Mouse (Mus musculus) embryonic facial prominence, embryonic 13.5 days (tissue): ENCODE measurements around the gene Ap5z1. TPM values are rescaled to one million over a fixed set of nuclear protein-coding genes. Genes with fewer than 3 reads are reported as not detected.

Source experiments
- ATAC-seq: fragments of 200-750 bp; cut with Nextera tagmentation; 2 replicates; pipeline ENCODE4 v1.8.0; 2017; ENCODE audit warnings: low read depth; ENCODE audit not compliant: insufficient number of reproducible peaks, insufficient read depth, low FRiP score, low TSS enrichment
- H3K27ac ChIP-seq: fragments of 300-500 bp; sonication (generic); 2 replicates; pipeline ENCODE4 v1.5.1; 2015; ENCODE audit warnings: moderate library complexity, mild to moderate bottlenecking, inconsistent platforms
- H3K27me3 ChIP-seq: fragments of 300-500 bp; sonication (generic); 2 replicates; pipeline ENCODE4 v1.6.1; 2015; ENCODE audit warnings: mild to moderate bottlenecking, inconsistent platforms
- H3K36me3 ChIP-seq: fragments of 300-500 bp; sonication (generic); 2 replicates; pipeline ENCODE4 v1.6.1; 2015; ENCODE audit warnings: mild to moderate bottlenecking, inconsistent platforms
- H3K4me1 ChIP-seq: fragments of 300-500 bp; sonication (generic); 2 replicates; pipeline ENCODE4 v1.6.1; 2015; ENCODE audit warnings: inconsistent platforms
- H3K4me2 ChIP-seq: fragments of 300-500 bp; sonication (generic); 2 replicates; pipeline ENCODE4 v1.6.1; 2015; ENCODE audit warnings: moderate library complexity, mild to moderate bottlenecking, inconsistent platforms
- H3K4me3 ChIP-seq: fragments of 300-500 bp; sonication (generic); 2 replicates; pipeline ENCODE4 v1.5.1; 2015; ENCODE audit warnings: mild to moderate bottlenecking, inconsistent platforms
- H3K9ac ChIP-seq: fragments of 300-500 bp; sonication (generic); 2 replicates; pipeline ENCODE4 v1.6.1; 2015; ENCODE audit warnings: mild to moderate bottlenecking, inconsistent platforms
- H3K9me3 ChIP-seq: fragments of 300-500 bp; sonication (generic); 2 replicates; pipeline ENCODE4 v1.6.1; 2016; ENCODE audit warnings: inconsistent platforms
- WGBS: fragments of 180-500 bp; shearing (Covaris S2); methylation state at CpG from one replicate; pipeline ENCODE4 v1.1.7; 2015; ENCODE audit warnings: mixed read lengths; 5-methylcytosine and 5-hydroxymethylcytosine counted together
- polyA plus RNA-seq: library from polyadenylated mRNA; unstranded; fragments of >200 nt; fragmentation: Nextera tagmentation; extraction: Ambion mirVana; gene quantifications from 2 replicates; pipeline ENCODE4 v1.2.1, GENCODE M21; 2015

Gene Ap5z1
- polyA plus RNA-seq, 1 experiment from 2014 or later = 9.7 TPM

DNA sequence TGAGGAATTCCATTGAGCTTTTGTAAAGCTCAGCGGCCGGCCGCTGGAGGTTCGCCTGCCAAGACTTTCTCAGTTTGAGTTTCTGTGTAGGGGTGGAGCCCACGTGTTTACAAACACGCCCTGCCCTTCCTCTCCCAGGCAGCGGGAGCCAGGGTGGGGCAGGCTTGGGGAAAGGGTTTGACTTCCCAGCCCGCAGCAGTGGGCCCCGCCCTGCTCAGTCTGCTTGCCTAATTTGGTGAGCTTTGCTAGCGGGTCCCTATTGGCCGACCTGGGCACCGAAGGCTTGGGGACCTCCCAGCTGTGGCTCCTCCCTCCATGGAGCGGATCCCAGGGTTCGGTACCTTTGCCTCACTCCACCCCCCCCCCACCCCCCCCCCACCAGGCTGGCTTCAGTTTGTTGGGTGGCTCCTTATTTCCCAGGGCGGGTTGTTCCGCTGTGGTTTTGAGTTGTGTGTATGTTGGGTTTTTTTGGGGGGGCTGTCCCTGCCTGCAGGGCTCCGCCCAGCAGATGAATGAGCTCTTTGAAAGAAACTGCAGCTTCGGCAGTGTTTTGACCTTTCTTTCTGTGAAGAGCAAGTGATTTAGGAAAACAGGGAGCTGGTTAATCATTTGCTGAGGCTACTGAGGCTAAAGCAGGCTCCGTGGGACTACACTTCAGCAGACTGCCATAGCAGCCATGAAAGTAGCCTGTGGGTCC is 23.1 kb upstream of the Ap5z1 start:
- peak overlapping the region; percentile 99 for H3K27ac ChIP-seq
- H3K4me2 ChIP-seq = peak overlapping the region; percentile 69
- peaks cover 82% of the 10 kb centered on the region for H3K4me1 ChIP-seq
- WGBS = 2% methylated on average over 19 of the region's 19 CpGs
- peak overlapping the region; percentile 65 for H3K9ac ChIP-seq
- H3K4me3 ChIP-seq = peak overlapping the region; percentile 36
- H3K9me3 ChIP-seq = peaks cover 4% of the 10 kb centered on the region; the same call in 1 of the 2 replicates
- H3K27me3 ChIP-seq = no peaks in the 10 kb centered on the region
- peaks cover 23% of the 10 kb centered on the region for H3K36me3 ChIP-seq
- peak; percentile 92 for ATAC-seq

GRCm38 (mm10) chr5:142441332-142442044 is 22.3 kb upstream of the Ap5z1 start:
- WGBS = 41% methylated on average over 22 of the region's 22 CpGs
- Histone ChIP-seq H3K9ac (peak overlapping the region; percentile 58), H3K27ac (peak overlapping the region; percentile 99)

GRCm38 (mm10) chr5:142442045-142442440 is 21.7 kb upstream of the Ap5z1 start:
- H3K36me3 ChIP-seq = peaks cover 10% of the 10 kb centered on the region; the same call in 1 of the 2 replicates
- H3K27ac ChIP-seq = peak overlapping the region; percentile 99
- no peak overlapping the region for H3K4me3 ChIP-seq
- no peak for ATAC-seq
- no peaks in the 10 kb centered on the region for H3K27me3 ChIP-seq
- no peaks in the 10 kb centered on the region for H3K9me3 ChIP-seq
- H3K4me2 ChIP-seq = peak overlapping the region; percentile 69; the same call in 1 of the 2 replicates
- WGBS = 75% methylated on average over 7 of the region's 7 CpGs
- peaks cover 83% of the 10 kb centered on the region for H3K4me1 ChIP-seq
- H3K9ac ChIP-seq = peak overlapping the region; percentile 58; the same call in 1 of the 2 replicates

More at GRCm38 (mm10) chr5:142441332-142442044, 22.3 kb upstream of the Ap5z1 start:
- H3K36me3 ChIP-seq = peaks cover 14% of the 10 kb centered on the region
- H3K27me3 ChIP-seq = no peaks in the 10 kb centered on the region
- H3K4me3 ChIP-seq = peak overlapping the region; percentile 36; the same call in 1 of the 2 replicates
- peak overlapping the region; percentile 69 for H3K4me2 ChIP-seq
- no peaks in the 10 kb centered on the region for H3K9me3 ChIP-seq
- H3K4me1 ChIP-seq = peaks cover 85% of the 10 kb centered on the region
- no peak for ATAC-seq

GRCm38 (mm10) chr5:142443514-142443913 is 20.2 kb upstream of the Ap5z1 start:
- Histone ChIP-seq H3K4me1 (peaks cover 84% of the 10 kb centered on the region), H3K36me3 (peaks cover 1% of the 10 kb centered on the region; the same call in 1 of the 2 replicates), H3K4me3 (no peak overlapping the region), H3K27me3 (no peaks in the 10 kb centered on the region), H3K9me3 (no peaks in the 10 kb centered on the region), H3K9ac (no peak overlapping the region), H3K4me2 (no peak overlapping the region), H3K27ac (0 out of 2 replicates have a peak overlapping the region, but pooled peaks have one; percentile 11)
- no peak for ATAC-seq
- WGBS = 69% methylated on average over 15 of the region's 15 CpGs

- 77% methylated on average over 14 of the region's 14 CpGs for WGBS
- 0 out of 2 replicates have a peak overlapping the region, but pooled peaks have one; percentile 17 for H3K9ac ChIP-seq
- H3K4me3 ChIP-seq = no peak overlapping the region
- no peak for ATAC-seq
- H3K36me3 ChIP-seq = peaks cover 5% of the 10 kb centered on the region
- H3K27ac ChIP-seq = no peak overlapping the region
- H3K9me3 ChIP-seq = no peaks in the 10 kb centered on the region
- no peak overlapping the region for H3K4me2 ChIP-seq
- H3K27me3 ChIP-seq = no peaks in the 10 kb centered on the region
- H3K4me1 ChIP-seq = peaks cover 79% of the 10 kb centered on the region
Observed at GRCm38 (mm10) chr5:142443994-142444393, 19.8 kb upstream of the Ap5z1 start.

- Histone ChIP-seq H3K4me3 (no peak overlapping the region), H3K9ac (no peak overlapping the region), H3K27me3 (no peaks in the 10 kb centered on the region), H3K4me2 (no peak overlapping the region), H3K4me1 (peaks cover 70% of the 10 kb centered on the region), H3K9me3 (no peaks in the 10 kb centered on the region), H3K27ac (peak overlapping the region; percentile 24), H3K36me3 (peaks cover 14% of the 10 kb centered on the region)
- 63% methylated on average over 11 of the region's 11 CpGs for WGBS
- ATAC-seq = no peak
Observed at GRCm38 (mm10) chr5:142444791-142445531, 18.8 kb upstream of the Ap5z1 start.

DNA sequence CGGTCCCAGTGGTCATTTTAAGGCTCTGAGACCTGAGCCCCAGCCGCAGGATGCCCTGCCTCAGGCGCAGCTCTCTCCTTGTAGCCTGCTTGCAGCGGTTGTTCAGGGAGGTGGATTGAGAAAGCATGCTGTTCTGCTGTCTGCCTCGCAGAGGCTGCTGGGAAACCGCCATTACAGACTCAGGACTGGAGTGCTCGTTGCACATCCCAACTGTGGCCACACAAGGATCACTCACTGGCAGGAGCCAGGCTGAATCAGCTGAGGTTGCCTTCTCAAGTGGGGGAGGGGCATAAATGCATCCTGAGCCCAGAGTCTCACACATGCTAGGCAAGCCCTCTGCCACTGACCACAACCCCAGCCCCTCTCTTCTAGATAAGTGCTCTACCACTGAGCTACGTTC is 18.0 kb upstream of the Ap5z1 start:
- H3K9ac ChIP-seq = no peak overlapping the region

GRCm38 (mm10) chr5:142448076-142448475 is 15.7 kb upstream of the Ap5z1 start:
- Histone ChIP-seq H3K9ac (peak overlapping the region; percentile 54; the same call in 1 of the 2 replicates), H3K27ac (peak overlapping the region; percentile 63), H3K9me3 (no peaks in the 10 kb centered on the region), H3K4me3 (no peak overlapping the region), H3K36me3 (peaks cover 38% of the 10 kb centered on the region), H3K4me2 (no peak overlapping the region; the same call in 1 of the 2 replicates), H3K27me3 (no peaks in the 10 kb centered on the region), H3K4me1 (peaks cover 45% of the 10 kb centered on the region)
- peak; percentile 57; the same call in 1 of the 2 replicates for ATAC-seq
- under 1% methylated on average over 9 of the region's 9 CpGs for WGBS

More for the DNA sequence above, 18.0 kb upstream of the Ap5z1 start:
- Histone ChIP-seq H3K27me3 (no peaks in the 10 kb centered on the region), H3K36me3 (peaks cover 21% of the 10 kb centered on the region), H3K4me2 (no peak overlapping the region), H3K9me3 (no peaks in the 10 kb centered on the region), H3K4me1 (peaks cover 67% of the 10 kb centered on the region), H3K4me3 (no peak overlapping the region), H3K27ac (peak overlapping the region; percentile 45; the same call in 1 of the 2 replicates)
- no peak for ATAC-seq
- 40% methylated on average over 8 of the region's 8 CpGs for WGBS

- WGBS = 49% methylated on average over 12 of the region's 12 CpGs
- H3K4me2 ChIP-seq = no peak overlapping the region; the same call in 1 of the 2 replicates
- H3K36me3 ChIP-seq = peaks cover 44% of the 10 kb centered on the region
- H3K9ac ChIP-seq = 0 out of 2 replicates have a peak overlapping the region, but pooled peaks have one; percentile 21
- no peak overlapping the region for H3K4me3 ChIP-seq
- no peak overlapping the region for H3K27ac ChIP-seq
- no peak for ATAC-seq
- H3K4me1 ChIP-seq = peaks cover 39% of the 10 kb centered on the region
- no peaks in the 10 kb centered on the region for H3K9me3 ChIP-seq
- H3K27me3 ChIP-seq = no peaks in the 10 kb centered on the region
Observed at GRCm38 (mm10) chr5:142448623-142449022, 15.1 kb upstream of the Ap5z1 start.

GRCm38 (mm10) chr5:142450846-142451245 is 12.9 kb upstream of the Ap5z1 start:
- Histone ChIP-seq H3K4me3 (no peak overlapping the region), H3K27me3 (no peaks in the 10 kb centered on the region), H3K27ac (no peak overlapping the region), H3K36me3 (peaks cover 64% of the 10 kb centered on the region), H3K9ac (no peak overlapping the region), H3K4me1 (peaks cover 18% of the 10 kb centered on the region), H3K4me2 (no peak overlapping the region), H3K9me3 (no peaks in the 10 kb centered on the region)
- WGBS = 93% methylated on average over 9 of the region's 9 CpGs
- no peak for ATAC-seq

DNA sequence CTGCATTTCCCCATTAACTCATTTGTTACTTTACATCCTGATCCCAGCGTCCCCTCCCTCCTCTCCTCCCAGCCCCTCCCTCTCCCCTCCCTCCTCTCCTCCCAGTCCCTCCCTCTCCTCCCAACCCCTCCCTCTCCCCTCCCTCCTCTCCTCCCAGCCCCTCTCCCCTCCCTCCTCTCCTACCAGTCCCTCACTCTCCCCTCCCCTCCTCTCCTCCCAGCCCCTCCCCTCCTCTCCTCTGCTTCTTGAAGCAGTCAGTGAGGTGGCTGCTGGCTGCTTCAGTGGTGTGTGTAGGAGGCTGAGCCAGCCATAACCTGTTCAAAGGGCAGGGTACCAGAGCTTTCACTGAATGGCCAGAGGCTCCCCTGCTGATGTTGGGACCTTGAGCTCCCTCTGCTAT is 12.0 kb upstream of the Ap5z1 start:
- Histone ChIP-seq H3K36me3 (peaks cover 73% of the 10 kb centered on the region), H3K4me3 (no peak overlapping the region), H3K27ac (no peak overlapping the region; the same call in 1 of the 2 replicates), H3K4me2 (no peak overlapping the region), H3K4me1 (peaks cover 17% of the 10 kb centered on the region), H3K27me3 (no peaks in the 10 kb centered on the region), H3K9ac (no peak overlapping the region), H3K9me3 (no peaks in the 10 kb centered on the region)
- no peak for ATAC-seq
- WGBS = 10% methylated on average over 1 of the region's 1 CpGs
